Mouse (Mus musculus) neural tube, embryonic 13.5 days (tissue): ENCODE data around the gene Fbrsl1. TPM values are rescaled to one million over a fixed set of nuclear protein-coding genes. Genes with fewer than 3 reads are reported as not detected.

Source experiments
- ATAC-seq: fragments of 200-750 bp; cut with Nextera tagmentation; 2 replicates; pipeline ENCODE4 v1.8.0; 2017; ENCODE audit warnings: low read depth, mild to moderate bottlenecking, moderate TSS enrichment, moderate library complexity
- H3K27ac ChIP-seq: fragments of 300-500 bp; sonication (generic); replicated peaks from 2 replicates; pipeline ENCODE4 v1.5.1; 2015; ENCODE audit warnings: moderate library complexity, mild to moderate bottlenecking, inconsistent platforms
- H3K27me3 ChIP-seq: fragments of 300-500 bp; sonication (generic); 2 replicates; pipeline ENCODE4 v1.6.1; 2015; ENCODE audit warnings: mild to moderate bottlenecking, inconsistent platforms
- H3K36me3 ChIP-seq: fragments of 300-500 bp; sonication (generic); 2 replicates; pipeline ENCODE4 v1.6.1; 2015; ENCODE audit warnings: mild to moderate bottlenecking, inconsistent platforms
- H3K4me1 ChIP-seq: fragments of 300-500 bp; sonication (generic); replicated peaks from 2 replicates; pipeline ENCODE4 v1.6.1; 2015; ENCODE audit warnings: inconsistent platforms
- H3K4me2 ChIP-seq: fragments of 300-500 bp; sonication (generic); 2 replicates; pipeline ENCODE4 v1.6.1; 2015; ENCODE audit warnings: inconsistent platforms, mild to moderate bottlenecking, moderate library complexity
- H3K4me3 ChIP-seq: fragments of 300-500 bp; sonication (generic); 2 replicates; pipeline ENCODE4 v1.5.1; 2015; ENCODE audit warnings: mild to moderate bottlenecking, inconsistent platforms
- H3K9ac ChIP-seq: fragments of 300-500 bp; sonication (generic); 2 replicates; pipeline ENCODE4 v1.6.1; 2015; ENCODE audit warnings: moderate library complexity, mild to moderate bottlenecking, inconsistent platforms
- H3K9me3 ChIP-seq: fragments of 300-500 bp; sonication (generic); 2 replicates; pipeline ENCODE4 v1.6.1; 2016; ENCODE audit warnings: inconsistent platforms
- WGBS: fragments of 180-500 bp; shearing (Covaris S2); methylation state at CpG from one replicate; pipeline ENCODE4 v1.1.7; 2015; 5-methylcytosine and 5-hydroxymethylcytosine counted together
- polyA plus RNA-seq: library from polyadenylated mRNA; unstranded; fragments of >200 nt; fragmentation: Nextera tagmentation; extraction: Ambion mirVana; gene quantifications from 2 replicates; pipeline ENCODE4 v1.2.1, GENCODE M21; 2015

The Fbrsl1 gene
- polyA plus RNA-seq, 1 experiment from 2014 or later, result 29.0 TPM

GRCm38 (mm10) chr5:110342648-110343284 lies 105.5 kb downstream of the Fbrsl1 start, which contains the start of gene P2rx2:
P2rx2 (minus strand) TSS chr5:110343212.
- peak within 1 kb of the TSS; percentile 97 for H3K4me2 ChIP-seq
- no peaks in the 10 kb centered on the region for H3K36me3 ChIP-seq
- peak; percentile 77 for ATAC-seq
- H3K9me3 ChIP-seq, result no peaks in the 10 kb centered on the region
- WGBS, result under 1% methylated on average over 43 of the region's 43 CpGs
- peak within 1 kb of the TSS; percentile 54 for H3K4me3 ChIP-seq
- peak within 1 kb of the TSS; percentile 77 for H3K9ac ChIP-seq
- no peak within 1 kb of the TSS for H3K27ac ChIP-seq
- peaks cover 15% of the 10 kb centered on the region for H3K4me1 ChIP-seq
- H3K27me3 ChIP-seq, result peaks cover 40% of the 10 kb centered on the region

- no peak for ATAC-seq
- Histone ChIP-seq H3K9me3 (no peaks in the 10 kb centered on the region), H3K36me3 (peaks cover 30% of the 10 kb centered on the region), H3K27me3 (peaks cover 30% of the 10 kb centered on the region), H3K9ac (no peak overlapping the region), H3K4me3 (no peak overlapping the region), H3K4me2 (no peak overlapping the region), H3K4me1 (peaks cover 15% of the 10 kb centered on the region), H3K27ac (no peak overlapping the region)
- WGBS, result 95% methylated on average over 2 of the region's 2 CpGs
These were observed 109.5 kb downstream of the Fbrsl1 start for GRCm38 (mm10) chr5:110338792-110339191.

- no peaks in the 10 kb centered on the region for H3K9me3 ChIP-seq
- H3K4me1 ChIP-seq, result no peaks in the 10 kb centered on the region
- no peak overlapping the region for H3K9ac ChIP-seq
- no peaks in the 10 kb centered on the region for H3K27me3 ChIP-seq
- H3K36me3 ChIP-seq, result peaks cover 46% of the 10 kb centered on the region
- no peak overlapping the region for H3K4me3 ChIP-seq
- WGBS, result 86% methylated on average over 3 of the region's 3 CpGs
- no peak for ATAC-seq
- H3K27ac ChIP-seq, result no peak overlapping the region
- no peak overlapping the region for H3K4me2 ChIP-seq
These were observed 117.8 kb downstream of the Fbrsl1 start for GRCm38 (mm10) chr5:110330508-110330907.

- no peaks in the 10 kb centered on the region for H3K4me1 ChIP-seq
- no peaks in the 10 kb centered on the region for H3K27me3 ChIP-seq
- H3K9me3 ChIP-seq, result no peaks in the 10 kb centered on the region
- WGBS, result 96% methylated on average over 3 of the region's 3 CpGs
- ATAC-seq, result no peak
- no peak overlapping the region for H3K9ac ChIP-seq
- no peak overlapping the region for H3K4me3 ChIP-seq
- H3K4me2 ChIP-seq, result no peak overlapping the region
- H3K27ac ChIP-seq, result no peak overlapping the region
- H3K36me3 ChIP-seq, result peaks cover 36% of the 10 kb centered on the region
These were observed 135.2 kb downstream of the Fbrsl1 start for GRCm38 (mm10) chr5:110313127-110313526.

Other genes with a start within 250 kb of the Fbrsl1 start
- 23.8 and 24.3 TPM in 2 replicates for gene Ankle2, start 217.5 kb downstream of the Fbrsl1 start, polyA plus RNA-seq
- gene Pgam5, start 178.6 kb downstream of the Fbrsl1 start, polyA plus RNA-seq, result 82.1 and 92.5 TPM in 2 replicates
- gene Pxmp2, start 162.3 kb downstream of the Fbrsl1 start, polyA plus RNA-seq, result 8.1 and 8.7 TPM in 2 replicates
- gene Pole, start 162.2 kb downstream of the Fbrsl1 start, polyA plus RNA-seq, result 6.1 and 8.1 TPM in 2 replicates
- 5.8 and 6.0 TPM in 2 replicates for gene P2rx2, start 105.3 kb downstream of the Fbrsl1 start, polyA plus RNA-seq
- not detected in 2 replicates for gene Lrcol1, start 103.8 kb downstream of the Fbrsl1 start, polyA plus RNA-seq
- 15.9 and 17.8 TPM in 2 replicates for gene Galnt9, start 95.9 kb upstream of the Fbrsl1 start, polyA plus RNA-seq
- gene Noc4l, start 204.9 kb upstream of the Fbrsl1 start, polyA plus RNA-seq, result 38.4 and 47.3 TPM in 2 replicates
- 16.7 and 22.0 TPM in 2 replicates for gene Ddx51, start 204.9 kb upstream of the Fbrsl1 start, polyA plus RNA-seq